Mouse (Mus musculus): ENCODE results near the gene Gtf3c5. TPM values are rescaled to one million over a fixed set of nuclear protein-coding genes. Genes with fewer than 3 reads are reported as not detected.
A peak's percentile ranks its signal among the peaks of the same experiment; 100 is the strongest.

The Gtf3c5 gene
- polyA plus RNA-seq, 1 experiment from 2014 or later = 28.0 TPM

DNA sequence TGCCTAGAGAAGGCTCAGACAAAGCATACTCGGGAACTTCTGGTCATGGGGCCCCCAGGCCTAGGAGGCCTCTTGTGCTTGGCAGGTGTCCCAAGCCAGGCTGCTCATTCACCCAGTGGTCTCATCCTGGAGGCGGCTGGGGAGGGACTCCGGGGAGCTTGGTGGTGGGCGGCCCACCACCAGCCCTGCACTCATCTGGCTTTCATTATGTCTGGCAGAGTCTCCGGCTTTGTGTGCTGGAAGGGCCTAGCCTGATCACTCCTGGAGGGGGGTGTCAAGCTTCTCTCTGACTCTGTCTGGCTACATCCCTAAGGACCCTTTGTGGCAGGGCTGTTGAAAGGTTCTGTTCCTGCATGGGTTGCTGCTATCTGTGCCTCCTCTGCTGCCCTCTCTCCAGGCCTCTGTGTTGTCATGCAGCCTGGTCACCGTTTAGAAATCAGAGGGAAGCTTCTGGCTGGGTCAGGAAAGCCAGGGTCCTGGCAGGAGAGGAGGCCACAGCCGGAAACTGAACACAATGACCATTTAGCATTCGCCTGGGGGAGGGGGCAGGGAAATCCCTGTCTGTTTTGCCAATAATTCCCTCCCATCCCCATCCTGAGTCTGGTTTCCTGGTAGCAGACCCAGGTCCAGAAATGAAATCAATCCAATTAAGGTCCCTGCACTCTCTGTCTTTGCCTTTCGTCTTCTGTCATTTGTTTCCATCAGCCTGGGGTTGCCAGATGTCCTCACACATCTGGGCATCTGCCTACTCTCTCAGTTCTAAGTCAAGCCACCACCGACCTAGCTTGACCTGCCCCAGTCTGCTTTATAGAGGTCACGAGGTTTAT, 48.9 kb downstream of the Gtf3c5 start:
- peak; percentile 26; the same call in 1 of the 2 replicates for ATAC-seq (ENCODE audit: low read depth)
- Histone ChIP-seq H3K4me3 (ENCODE audit: low read depth, low read length) (peak overlapping the region; percentile 47; the same call in 1 of the 2 replicates), H3K4me2 (ENCODE audit: low read depth, low read length) (peak overlapping the region; percentile 65), H3K9ac (replicated peaks; ENCODE audit: low read depth, low read length) (peak overlapping the region; percentile 47), H3K27ac (ENCODE audit: low read depth, low read length) (peak overlapping the region; percentile 80), H3K4me1 (ENCODE audit: control insufficient read depth, insufficient read depth, low read length) (peaks cover 83% of the 10 kb centered on the region), H3K9me3 (ENCODE audit: control insufficient read depth, low read length) (no peaks in the 10 kb centered on the region), H3K27me3 (ENCODE audit: control insufficient read depth, insufficient read depth, low read length) (no peaks in the 10 kb centered on the region), H3K36me3 (ENCODE audit: control insufficient read depth, insufficient read depth, low read length) (no peaks in the 10 kb centered on the region)
- WGBS = 17% methylated on average over 11 of the region's 11 CpGs

DNA sequence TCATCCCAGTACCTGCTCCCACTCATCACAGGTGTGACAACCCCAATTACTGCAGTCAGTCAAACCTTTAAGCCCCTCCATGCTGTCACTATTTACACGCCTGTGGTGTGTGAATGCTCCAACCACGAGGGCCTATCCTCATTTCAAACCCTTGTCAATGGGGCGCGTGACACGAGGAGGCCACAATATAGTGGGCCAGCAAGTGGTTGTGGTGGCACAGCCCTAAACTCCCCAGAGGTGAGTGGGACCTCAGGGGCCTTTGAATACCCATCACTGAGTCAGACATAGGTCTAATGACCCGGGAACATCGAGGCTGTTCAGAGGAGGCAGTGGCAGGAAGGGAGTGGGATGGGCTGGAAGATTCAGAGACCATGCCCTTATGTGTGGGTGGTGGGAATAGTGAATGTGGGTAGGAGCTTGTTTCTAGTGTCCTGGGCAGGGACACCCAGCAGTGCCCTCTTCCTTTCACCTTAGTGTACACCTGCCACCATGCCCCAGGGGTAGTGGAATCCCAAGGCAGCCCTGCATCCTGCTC, 49.6 kb downstream of the Gtf3c5 start:
- H3K27me3 ChIP-seq (ENCODE audit: control insufficient read depth, insufficient read depth, low read length) = no peaks in the 10 kb centered on the region
- no peaks in the 10 kb centered on the region for H3K9me3 ChIP-seq (ENCODE audit: control insufficient read depth, low read length)
- no peaks in the 10 kb centered on the region for H3K36me3 ChIP-seq (ENCODE audit: control insufficient read depth, insufficient read depth, low read length)
- peak; percentile 7; the same call in 1 of the 2 replicates for ATAC-seq (ENCODE audit: low read depth)
- H3K27ac ChIP-seq (ENCODE audit: low read depth, low read length) = peak overlapping the region; percentile 80
- peaks cover 81% of the 10 kb centered on the region for H3K4me1 ChIP-seq (ENCODE audit: control insufficient read depth, insufficient read depth, low read length)
- peak overlapping the region; percentile 47 for H3K4me3 ChIP-seq (ENCODE audit: low read depth, low read length)
- 39% methylated on average over 7 of the region's 7 CpGs for WGBS
- H3K9ac ChIP-seq (replicated peaks; ENCODE audit: low read depth, low read length) = peak overlapping the region; percentile 53
- H3K4me2 ChIP-seq (ENCODE audit: low read depth, low read length) = peak overlapping the region; percentile 65

DNA sequence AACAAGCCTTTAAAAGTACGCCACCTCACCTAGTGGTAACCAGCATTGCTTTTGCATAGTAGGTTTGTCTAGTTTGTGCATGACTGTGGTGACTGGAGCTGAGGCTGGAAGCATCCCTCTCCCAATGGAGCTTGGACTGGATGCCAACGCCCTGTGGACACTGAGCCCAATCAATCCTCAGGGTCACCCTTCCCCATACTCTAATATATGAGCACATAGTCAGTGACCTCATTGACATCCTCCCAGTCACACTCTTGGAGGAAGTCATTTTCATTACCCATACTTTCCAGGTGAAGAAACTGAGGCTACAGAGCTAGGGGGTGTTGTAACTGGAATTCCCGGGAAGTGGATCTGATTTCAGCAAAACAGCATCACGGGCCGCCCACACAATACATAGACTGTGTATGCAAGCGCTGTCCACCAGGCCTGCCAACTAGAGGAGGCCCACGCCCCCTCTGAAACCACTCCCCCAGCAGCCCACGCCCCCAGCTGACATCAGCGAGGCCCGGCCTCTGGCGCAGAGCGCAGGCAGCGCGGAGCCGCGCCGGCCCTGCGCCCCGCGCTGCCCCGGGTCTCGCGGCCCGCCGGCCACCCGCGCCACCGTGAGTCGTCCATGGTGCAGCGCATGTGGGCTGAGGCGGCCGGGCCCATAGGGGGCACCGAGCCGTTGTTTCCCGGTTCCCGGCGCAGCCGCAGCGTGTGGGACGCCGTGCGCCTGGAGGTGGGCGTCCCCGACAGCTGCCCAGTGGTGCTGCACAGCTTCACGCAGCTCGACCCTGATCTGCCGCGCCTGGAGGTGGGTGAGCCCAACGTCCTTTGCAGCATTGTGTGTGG, 50.4 kb downstream of the Gtf3c5 start:
- WGBS = 2% methylated on average over 49 of the region's 49 CpGs

DNA sequence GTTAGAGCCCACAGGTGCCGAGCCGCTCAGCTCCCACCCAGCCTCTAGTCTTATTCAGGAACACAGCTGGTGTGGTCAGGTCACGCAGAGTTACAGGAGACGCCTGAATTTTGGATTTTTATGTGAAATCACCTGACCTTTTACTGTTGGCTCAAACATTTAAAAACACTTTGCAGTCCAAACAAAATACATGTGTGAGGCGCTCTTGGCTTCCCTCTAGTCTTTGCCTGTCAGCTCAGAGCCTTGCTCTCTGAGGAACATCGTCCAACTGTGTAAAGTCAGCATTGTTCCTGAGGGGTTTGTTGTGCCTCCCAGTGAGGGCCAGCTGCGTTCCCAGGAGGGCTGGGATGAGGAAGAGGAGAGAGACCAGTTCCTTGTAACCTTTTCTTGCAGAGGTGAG, 53.2 kb downstream of the Gtf3c5 start:
- H3K4me3 ChIP-seq (ENCODE audit: low read depth, low read length) = no peak overlapping the region
- no peak overlapping the region for H3K9ac ChIP-seq (replicated peaks; ENCODE audit: low read depth, low read length)
- no peaks in the 10 kb centered on the region for H3K9me3 ChIP-seq (ENCODE audit: control insufficient read depth, low read length)
- no peak overlapping the region for H3K4me2 ChIP-seq (ENCODE audit: low read depth, low read length)
- H3K27ac ChIP-seq (ENCODE audit: low read depth, low read length) = no peak overlapping the region
- no peak for ATAC-seq (ENCODE audit: low read depth)
- peaks cover 70% of the 10 kb centered on the region for H3K4me1 ChIP-seq (ENCODE audit: control insufficient read depth, insufficient read depth, low read length)
- no peaks in the 10 kb centered on the region for H3K27me3 ChIP-seq (ENCODE audit: control insufficient read depth, insufficient read depth, low read length)
- H3K36me3 ChIP-seq (ENCODE audit: control insufficient read depth, insufficient read depth, low read length) = no peaks in the 10 kb centered on the region
- WGBS = 56% methylated on average over 7 of the region's 7 CpGs

More for the DNA sequence above, 50.4 kb downstream of the Gtf3c5 start:
- Histone ChIP-seq H3K9me3 (ENCODE audit: control insufficient read depth, low read length) (no peaks in the 10 kb centered on the region), H3K27ac (ENCODE audit: low read depth, low read length) (peak overlapping the region; percentile 80), H3K4me1 (ENCODE audit: control insufficient read depth, insufficient read depth, low read length) (peaks cover 76% of the 10 kb centered on the region), H3K9ac (replicated peaks; ENCODE audit: low read depth, low read length) (peak overlapping the region; percentile 53), H3K4me2 (ENCODE audit: low read depth, low read length) (peak overlapping the region; percentile 65), H3K36me3 (ENCODE audit: control insufficient read depth, insufficient read depth, low read length) (no peaks in the 10 kb centered on the region), H3K4me3 (ENCODE audit: low read depth, low read length) (peak overlapping the region; percentile 47), H3K27me3 (ENCODE audit: control insufficient read depth, insufficient read depth, low read length) (no peaks in the 10 kb centered on the region)
- peak; percentile 92 for ATAC-seq (ENCODE audit: low read depth)

DNA sequence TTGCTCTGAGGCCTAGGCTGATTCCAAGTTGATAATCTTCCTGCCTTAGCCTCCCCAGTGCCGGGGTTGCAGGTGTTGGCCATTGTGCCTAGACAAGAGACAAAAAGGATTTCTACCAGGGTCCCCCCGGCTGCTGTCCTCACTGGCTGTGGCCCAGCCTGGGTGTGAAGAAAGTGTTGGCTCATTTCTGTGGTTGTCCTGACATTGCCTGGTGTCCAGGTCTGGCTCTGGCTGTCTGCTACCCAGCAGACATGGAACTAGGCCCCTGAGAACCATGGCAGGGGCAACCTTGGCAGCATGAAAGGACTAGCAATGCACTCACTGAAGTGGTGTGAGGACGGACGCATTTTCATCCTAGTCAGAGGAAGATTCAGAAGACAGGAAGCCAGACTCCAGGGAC, 53.7 kb downstream of the Gtf3c5 start:
- no peak overlapping the region for H3K27ac ChIP-seq (ENCODE audit: low read depth, low read length)
- no peak overlapping the region for H3K4me3 ChIP-seq (ENCODE audit: low read depth, low read length)
- no peak overlapping the region for H3K4me2 ChIP-seq (ENCODE audit: low read depth, low read length)
- no peaks in the 10 kb centered on the region for H3K27me3 ChIP-seq (ENCODE audit: control insufficient read depth, insufficient read depth, low read length)
- H3K4me1 ChIP-seq (ENCODE audit: control insufficient read depth, insufficient read depth, low read length) = peaks cover 70% of the 10 kb centered on the region
- no peaks in the 10 kb centered on the region for H3K9me3 ChIP-seq (ENCODE audit: control insufficient read depth, low read length)
- no peaks in the 10 kb centered on the region for H3K36me3 ChIP-seq (ENCODE audit: control insufficient read depth, insufficient read depth, low read length)
- no peak for ATAC-seq (ENCODE audit: low read depth)
- no peak overlapping the region for H3K9ac ChIP-seq (replicated peaks; ENCODE audit: low read depth, low read length)
- 70% methylated on average over 4 of the region's 4 CpGs for WGBS

DNA sequence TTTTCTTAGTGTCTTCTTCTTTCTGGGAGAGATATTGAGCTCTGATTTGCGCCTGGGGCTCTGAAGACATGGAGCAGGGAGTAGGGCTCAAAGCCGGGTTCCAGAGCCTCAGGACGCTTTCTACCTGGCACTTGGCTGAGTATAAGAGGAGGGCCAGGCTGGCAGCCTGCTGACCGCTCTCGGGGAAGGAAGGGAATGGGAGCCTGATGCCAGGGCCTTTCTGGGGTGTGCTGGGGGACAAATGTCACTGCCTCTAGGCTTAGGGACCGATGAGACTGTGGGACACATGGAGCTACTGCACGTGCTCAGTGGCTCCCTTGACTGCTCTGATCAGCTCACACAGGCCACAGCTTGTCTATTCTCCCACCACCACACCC, 55.2 kb downstream of the Gtf3c5 start:
- Histone ChIP-seq H3K4me1 (ENCODE audit: control insufficient read depth, insufficient read depth, low read length) (peaks cover 63% of the 10 kb centered on the region), H3K27me3 (ENCODE audit: control insufficient read depth, insufficient read depth, low read length) (no peaks in the 10 kb centered on the region), H3K27ac (ENCODE audit: low read depth, low read length) (no peak overlapping the region), H3K4me2 (ENCODE audit: low read depth, low read length) (no peak overlapping the region), H3K9me3 (ENCODE audit: control insufficient read depth, low read length) (no peaks in the 10 kb centered on the region), H3K9ac (replicated peaks; ENCODE audit: low read depth, low read length) (peak overlapping the region; percentile 2; the same call in 1 of the 2 replicates), H3K4me3 (ENCODE audit: low read depth, low read length) (no peak overlapping the region), H3K36me3 (ENCODE audit: control insufficient read depth, insufficient read depth, low read length) (no peaks in the 10 kb centered on the region)
- 91% methylated on average over 7 of the region's 7 CpGs for WGBS
- no peak for ATAC-seq (ENCODE audit: low read depth)

DNA sequence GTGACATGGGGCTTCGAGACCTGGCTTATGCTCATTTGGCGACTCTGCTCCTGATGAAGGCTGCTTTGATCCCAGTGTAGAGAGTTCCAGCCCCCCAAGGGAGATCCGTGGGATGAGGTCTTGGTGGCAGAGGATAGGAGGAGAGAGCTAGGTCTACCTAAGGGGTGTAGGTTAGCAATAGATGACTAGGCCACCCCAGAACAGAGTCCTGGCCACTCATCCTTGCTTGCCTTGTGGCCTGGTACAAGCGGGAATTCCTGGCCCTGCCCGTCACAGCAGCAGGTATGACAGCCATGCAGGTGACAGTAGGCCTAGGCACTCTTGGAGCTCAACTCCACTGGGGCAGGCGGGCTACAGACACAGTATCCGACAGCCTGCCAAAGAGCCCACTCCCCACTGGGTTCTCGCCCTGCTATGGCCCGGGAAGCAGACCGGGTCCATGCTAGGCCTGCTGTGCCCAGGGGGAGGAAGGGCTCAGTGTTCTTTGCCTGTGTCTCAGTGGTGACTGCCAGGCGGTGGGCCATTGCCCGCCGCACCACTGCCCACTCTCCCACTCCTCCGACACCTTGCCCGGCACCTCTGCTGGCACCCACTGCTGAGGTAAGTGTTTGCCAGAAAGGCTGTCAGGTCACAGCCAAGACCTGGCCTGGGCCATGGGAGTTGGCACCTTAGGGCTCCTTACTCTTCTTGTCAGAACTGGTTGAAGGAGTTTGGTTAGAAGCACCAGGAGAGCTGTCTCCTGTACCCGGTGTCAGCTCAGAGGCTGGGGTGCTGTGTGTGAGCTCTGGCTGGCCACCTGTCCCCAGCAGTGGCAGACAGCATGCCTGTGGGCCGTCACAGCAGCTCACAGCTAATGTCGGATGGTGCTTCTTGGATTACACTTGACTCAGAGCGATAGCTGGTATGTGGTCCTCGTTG, 55.9 kb downstream of the Gtf3c5 start:
- no peaks in the 10 kb centered on the region for H3K9me3 ChIP-seq (ENCODE audit: control insufficient read depth, low read length)
- H3K4me3 ChIP-seq (ENCODE audit: low read depth, low read length) = no peak overlapping the region
- no peak overlapping the region for H3K4me2 ChIP-seq (ENCODE audit: low read depth, low read length)
- no peak overlapping the region for H3K27ac ChIP-seq (ENCODE audit: low read depth, low read length)
- 87% methylated on average over 20 of the region's 20 CpGs for WGBS
- H3K4me1 ChIP-seq (ENCODE audit: control insufficient read depth, insufficient read depth, low read length) = peaks cover 57% of the 10 kb centered on the region
- H3K27me3 ChIP-seq (ENCODE audit: control insufficient read depth, insufficient read depth, low read length) = no peaks in the 10 kb centered on the region
- 0 out of 2 replicates have a peak overlapping the region, but pooled peaks have one; percentile 2 for H3K9ac ChIP-seq (replicated peaks; ENCODE audit: low read depth, low read length)
- ATAC-seq (ENCODE audit: low read depth) = no peak
- no peaks in the 10 kb centered on the region for H3K36me3 ChIP-seq (ENCODE audit: control insufficient read depth, insufficient read depth, low read length)
